Mouse (Mus musculus): ENCODE data around the gene Hist1h3e. TPM values are rescaled to one million over a fixed set of nuclear protein-coding genes. Genes with fewer than 3 reads are reported as not detected.
"Not testable (repeated sequence)": the region's sequence is repeated elsewhere in the genome, so short reads cannot be mapped to it uniquely, and the experiment has no call there.

The Hist1h3e gene
- polyA plus RNA-seq, 2 experiments, result 5.1 to 25.4 TPM

DNA sequence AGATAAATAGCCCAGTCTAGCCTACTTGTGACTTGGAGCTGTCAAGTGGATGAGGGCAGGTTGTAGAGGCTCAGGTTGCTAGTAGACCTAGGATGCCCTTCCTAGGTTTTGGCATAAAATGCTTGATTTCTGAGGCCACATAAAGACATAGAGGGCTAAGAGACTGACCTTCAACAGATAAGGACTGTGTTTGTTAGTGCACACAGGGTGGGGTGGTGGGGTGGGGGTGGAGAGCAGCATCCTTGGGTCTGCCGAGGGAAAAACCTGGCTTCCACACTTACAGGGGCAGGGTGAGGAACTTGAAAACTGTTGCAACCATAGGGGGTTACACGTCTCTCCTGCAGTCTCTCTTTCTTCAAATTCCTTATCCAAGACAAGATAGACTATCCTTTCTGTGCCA is 33.0 kb upstream of the Hist1h3e start:
- peak overlapping the region; percentile 63 for H3K4me2 ChIP-seq (ENCODE audit: low read depth)
- no peaks in the 10 kb centered on the region for H3K9me3 ChIP-seq (ENCODE audit: control insufficient read depth, low read length)
- ATAC-seq (ENCODE audit: insufficient read depth) (peak; percentile 27; the same call in 1 of the 2 replicates), DNase-seq (ENCODE audit: low read depth in 3 of 3, low spot score in 3 of 3) (no peak)
- no peak overlapping the region; a peak in 1 of 4 replicates for H3K4me3 ChIP-seq (ENCODE audit: insufficient read depth in 1 of 2, low read depth in 2 of 2, low read length in 2 of 2)
- 14% methylated on average over 2 of the region's 2 CpGs for WGBS (ENCODE audit: insufficient replicate concordance)
- peak overlapping the region; percentile 76 for H3K9ac ChIP-seq (replicated peaks)
- H3K27me3 ChIP-seq (ENCODE audit: control insufficient read depth, insufficient read depth, low read length), result no peaks in the 10 kb centered on the region
- H3K36me3 ChIP-seq (replicated peaks; ENCODE audit: control insufficient read depth, insufficient read depth, low read depth), result no peaks in the 10 kb centered on the region
- peak overlapping the region; percentile 97 for H3K27ac ChIP-seq
- H3K4me1 ChIP-seq (replicated peaks; ENCODE audit: control insufficient read depth in 2 of 2, insufficient read depth in 2 of 2, low read length in 1 of 2), result peaks cover 44 to 48% of the 10 kb centered on the region in 2 experiments
- TF ChIP-seq EP300 (IDR thresholded peaks at IDR 0.05; ENCODE audit: low read depth), result no peak
- no peak for TF ChIP-seq CTCF (IDR thresholded peaks at IDR 0.05; ENCODE audit: low read depth)

DNA sequence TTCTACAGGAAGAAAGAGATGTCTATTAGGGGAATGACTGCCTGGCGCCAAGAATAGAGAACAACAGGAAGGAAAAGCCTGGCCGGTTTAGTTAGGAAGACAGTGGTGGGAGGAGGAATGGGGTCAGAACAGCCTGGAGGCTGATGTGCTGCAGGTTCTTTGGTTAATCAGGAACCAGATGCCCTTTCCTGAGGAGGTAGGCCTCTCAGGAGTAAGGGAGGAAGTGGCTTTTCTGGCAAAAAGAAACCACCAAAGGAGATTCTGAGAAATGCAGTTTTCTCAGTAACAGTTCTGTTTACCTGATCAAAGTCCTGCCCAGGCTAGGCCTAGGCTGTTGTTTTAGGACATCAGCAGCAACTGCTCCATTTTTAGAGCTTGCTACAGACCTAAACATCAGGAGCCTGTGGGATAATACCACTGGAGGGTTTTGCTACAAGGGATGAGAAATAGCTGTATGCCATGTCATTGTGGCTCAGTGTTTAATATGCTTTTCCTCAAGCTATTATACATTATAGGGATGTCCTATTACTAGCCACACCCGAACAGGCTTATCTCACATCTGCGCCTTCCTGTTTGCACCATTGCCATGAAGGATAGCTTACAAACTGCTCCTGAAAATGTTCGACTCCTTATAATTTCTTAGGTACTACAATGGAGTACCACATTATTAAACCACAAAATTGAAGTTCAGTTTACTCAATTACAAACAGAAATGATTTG is 31.0 kb upstream of the Hist1h3e start:
- H3K9me3 ChIP-seq (ENCODE audit: control insufficient read depth, low read length), result no peaks in the 10 kb centered on the region
- no peak for TF ChIP-seq EP300 (IDR thresholded peaks at IDR 0.05; ENCODE audit: low read depth)
- no peak for TF ChIP-seq CTCF (IDR thresholded peaks at IDR 0.05; ENCODE audit: low read depth)
- no peak overlapping the region for H3K4me3 ChIP-seq (ENCODE audit: insufficient read depth in 1 of 2, low read depth in 2 of 2, low read length in 2 of 2)
- peaks cover 44 to 48% of the 10 kb centered on the region in 2 experiments for H3K4me1 ChIP-seq (replicated peaks; ENCODE audit: control insufficient read depth in 2 of 2, insufficient read depth in 2 of 2, low read length in 1 of 2)
- 8% methylated on average over 5 of the region's 5 CpGs for WGBS (ENCODE audit: insufficient replicate concordance)
- no peak for DNase-seq (ENCODE audit: low read depth in 3 of 3, low spot score in 3 of 3)
- peak overlapping the region; percentile 29 for H3K4me2 ChIP-seq (ENCODE audit: low read depth)
- ATAC-seq (ENCODE audit: insufficient read depth), result no peak
- no peaks in the 10 kb centered on the region for H3K27me3 ChIP-seq (ENCODE audit: control insufficient read depth, insufficient read depth, low read length)
- H3K9ac ChIP-seq (replicated peaks), result peak overlapping the region; percentile 49
- no peaks in the 10 kb centered on the region for H3K36me3 ChIP-seq (replicated peaks; ENCODE audit: control insufficient read depth, insufficient read depth, low read depth)
- H3K27ac ChIP-seq, result peak overlapping the region; percentile 78

GRCm38 (mm10) chr13:23592614-23593013 is 30.4 kb upstream of the Hist1h3e start:
- Histone ChIP-seq H3K4me1 (replicated peaks; ENCODE audit: control insufficient read depth in 2 of 2, insufficient read depth in 2 of 2, low read length in 1 of 2) (peaks cover 43 to 46% of the 10 kb centered on the region in 2 experiments), H3K36me3 (replicated peaks; ENCODE audit: control insufficient read depth, insufficient read depth, low read depth) (no peaks in the 10 kb centered on the region), H3K4me3 (ENCODE audit: insufficient read depth in 1 of 2, low read depth in 2 of 2, low read length in 2 of 2) (no peak overlapping the region), H3K9ac (replicated peaks) (peak overlapping the region; percentile 49), H3K27me3 (ENCODE audit: control insufficient read depth, insufficient read depth, low read length) (no peaks in the 10 kb centered on the region), H3K27ac (peak overlapping the region; percentile 78), H3K9me3 (ENCODE audit: control insufficient read depth, low read length) (no peaks in the 10 kb centered on the region), H3K4me2 (ENCODE audit: low read depth) (no peak overlapping the region; the same call in 1 of the 2 replicates)
- TF ChIP-seq EP300 (IDR thresholded peaks at IDR 0.05; ENCODE audit: low read depth) (no peak), CTCF (IDR thresholded peaks at IDR 0.05; ENCODE audit: low read depth) (no peak)
- DNase-seq (ENCODE audit: low read depth in 3 of 3, low spot score in 3 of 3) (no peak), ATAC-seq (ENCODE audit: insufficient read depth) (no peak)
- 71% methylated on average over 7 of the region's 7 CpGs for WGBS (ENCODE audit: insufficient replicate concordance)

DNA sequence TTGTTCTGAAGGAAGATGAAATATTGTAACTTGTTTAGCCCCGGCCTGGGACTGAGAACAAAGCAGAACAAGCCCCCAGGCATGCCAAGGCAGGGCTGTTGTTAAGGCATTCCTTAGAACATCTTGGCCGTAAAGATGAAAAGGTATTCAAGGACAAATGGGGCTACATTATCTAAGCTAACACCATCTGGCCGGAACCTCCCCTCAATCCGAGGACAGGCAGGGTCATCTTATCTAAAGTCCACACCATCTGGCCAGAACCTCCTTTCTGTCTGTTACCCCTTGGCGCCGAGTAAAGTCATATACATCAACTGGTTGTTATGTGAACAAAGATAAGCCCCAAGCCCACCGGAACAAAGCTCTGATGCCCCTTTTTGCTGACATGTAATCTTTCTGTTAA is 29.7 kb upstream of the Hist1h3e start:
- 50% methylated on average over 7 of the region's 7 CpGs for WGBS (ENCODE audit: insufficient replicate concordance)
- H3K9ac ChIP-seq (replicated peaks); ATAC-seq (ENCODE audit: insufficient read depth); H3K9me3 ChIP-seq (ENCODE audit: control insufficient read depth, low read length); H3K27me3 ChIP-seq (ENCODE audit: control insufficient read depth, insufficient read depth, low read length); DNase-seq (ENCODE audit: low read depth in 3 of 3, low spot score in 3 of 3); H3K27ac ChIP-seq; H3K36me3 ChIP-seq (replicated peaks; ENCODE audit: control insufficient read depth, insufficient read depth, low read depth); H3K4me3 ChIP-seq (ENCODE audit: insufficient read depth in 1 of 2, low read depth in 2 of 2, low read length in 2 of 2); H3K4me2 ChIP-seq (ENCODE audit: low read depth): not testable (repeated sequence)
- peaks cover 42% of the 10 kb centered on the region in 2 experiments for H3K4me1 ChIP-seq (replicated peaks; ENCODE audit: control insufficient read depth in 2 of 2, insufficient read depth in 2 of 2, low read length in 1 of 2)

DNA sequence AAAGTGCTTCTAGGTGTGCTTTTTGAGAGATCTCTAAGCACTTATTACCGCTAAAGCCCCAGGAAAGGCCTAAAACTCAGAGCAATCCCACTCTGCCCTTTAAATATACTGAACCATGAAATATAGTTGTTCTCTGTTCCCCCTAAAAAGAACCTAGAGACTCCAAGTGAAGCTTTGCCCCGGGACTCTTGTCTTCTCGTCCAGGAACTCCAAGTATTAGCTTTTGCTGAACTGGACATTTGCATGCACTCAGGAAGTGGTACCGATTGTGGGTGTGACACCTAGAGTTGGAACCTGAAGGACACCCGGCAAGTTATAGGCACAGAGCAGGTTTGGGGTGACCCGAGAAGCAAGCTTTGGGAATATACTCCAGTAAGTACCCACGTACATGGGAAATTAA is 29.0 kb upstream of the Hist1h3e start:
- Histone ChIP-seq H3K27ac (no peak overlapping the region), H3K4me1 (replicated peaks; ENCODE audit: control insufficient read depth in 2 of 2, insufficient read depth in 2 of 2, low read length in 1 of 2) (peaks cover 38 to 44% of the 10 kb centered on the region in 2 experiments), H3K9ac (replicated peaks) (no peak overlapping the region), H3K9me3 (ENCODE audit: control insufficient read depth, low read length) (no peaks in the 10 kb centered on the region), H3K4me2 (ENCODE audit: low read depth) (no peak overlapping the region), H3K27me3 (ENCODE audit: control insufficient read depth, insufficient read depth, low read length) (no peaks in the 10 kb centered on the region), H3K4me3 (ENCODE audit: insufficient read depth in 1 of 2, low read depth in 2 of 2, low read length in 2 of 2) (no peak overlapping the region), H3K36me3 (replicated peaks; ENCODE audit: control insufficient read depth, insufficient read depth, low read depth) (no peaks in the 10 kb centered on the region)
- TF ChIP-seq EP300 (IDR thresholded peaks at IDR 0.05; ENCODE audit: low read depth), result no peak
- no peak for TF ChIP-seq CTCF (IDR thresholded peaks at IDR 0.05; ENCODE audit: low read depth)
- DNase-seq (ENCODE audit: low read depth in 3 of 3, low spot score in 3 of 3) (no peak), ATAC-seq (ENCODE audit: insufficient read depth) (no peak)
- WGBS (ENCODE audit: insufficient replicate concordance), result 85% methylated on average over 7 of the region's 7 CpGs
